Mouse (Mus musculus): ENCODE data around the gene Hsdl2. TPM values are rescaled to one million over a fixed set of nuclear protein-coding genes. Genes with fewer than 3 reads are reported as not detected.

Gene Hsdl2
- polyA plus RNA-seq, 1 experiment from 2014 or later = 50.5 TPM

- 92% methylated on average over 2 of the region's 2 CpGs for WGBS
- H3K9me3 ChIP-seq (ENCODE audit: control insufficient read depth, low read length) = no peaks in the 10 kb centered on the region
- no peak for ATAC-seq
- H3K4me2 ChIP-seq (ENCODE audit: low read length) = no peak overlapping the region
- H3K27ac ChIP-seq (ENCODE audit: low read depth, low read length) = no peak overlapping the region
- no peaks in the 10 kb centered on the region for H3K36me3 ChIP-seq (ENCODE audit: control insufficient read depth, insufficient read depth, low read length)
- H3K4me1 ChIP-seq (ENCODE audit: control insufficient read depth, insufficient read depth, low read depth, low read length) = peaks cover 3% of the 10 kb centered on the region; the same call in 1 of the 2 replicates
- no peaks in the 10 kb centered on the region for H3K27me3 ChIP-seq (replicated peaks; ENCODE audit: control insufficient read depth, insufficient read depth, low read length)
- no peak overlapping the region for H3K4me3 ChIP-seq (ENCODE audit: low read length)
- H3K9ac ChIP-seq (ENCODE audit: low read depth, low read length) = no peak overlapping the region
Measured at GRCm38 (mm10) chr4:59645610-59646009, 64.2 kb downstream of the Hsdl2 start.

- Histone ChIP-seq H3K4me1 (ENCODE audit: control insufficient read depth, insufficient read depth, low read depth, low read length) (peaks cover 3% of the 10 kb centered on the region; the same call in 1 of the 2 replicates), H3K9me3 (ENCODE audit: control insufficient read depth, low read length) (no peaks in the 10 kb centered on the region), H3K27ac (ENCODE audit: low read depth, low read length) (no peak overlapping the region), H3K9ac (ENCODE audit: low read depth, low read length) (no peak overlapping the region), H3K27me3 (replicated peaks; ENCODE audit: control insufficient read depth, insufficient read depth, low read length) (no peaks in the 10 kb centered on the region), H3K4me2 (ENCODE audit: low read length) (no peak overlapping the region), H3K36me3 (ENCODE audit: control insufficient read depth, insufficient read depth, low read length) (no peaks in the 10 kb centered on the region), H3K4me3 (ENCODE audit: low read length) (no peak overlapping the region)
- 94% methylated on average over 10 of the region's 10 CpGs for WGBS
- ATAC-seq = no peak
Measured at GRCm38 (mm10) chr4:59646020-59646696, 64.8 kb downstream of the Hsdl2 start.

DNA sequence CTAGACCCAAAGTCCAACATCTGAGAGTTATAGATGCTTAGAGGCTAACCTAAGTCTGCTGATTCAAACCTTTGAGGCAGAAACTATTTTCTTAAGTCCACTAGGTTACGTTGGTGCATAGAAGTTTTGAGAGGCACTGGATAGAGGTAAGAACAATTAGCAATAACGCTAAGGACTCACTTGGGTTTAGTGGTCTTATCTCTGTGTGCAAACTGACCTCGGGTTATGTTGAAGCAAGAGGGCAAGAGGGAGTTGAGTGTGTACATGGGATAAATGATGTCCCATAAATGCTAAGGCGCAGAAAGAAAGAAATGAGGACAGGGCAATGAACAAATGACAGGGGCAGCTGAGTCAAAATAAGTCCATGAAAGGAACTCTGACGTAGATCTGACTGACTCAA lies 67.8 kb downstream of the Hsdl2 start:
- Histone ChIP-seq H3K9me3 (ENCODE audit: control insufficient read depth, low read length) (no peaks in the 10 kb centered on the region), H3K4me3 (ENCODE audit: low read length) (no peak overlapping the region), H3K4me1 (ENCODE audit: control insufficient read depth, insufficient read depth, low read depth, low read length) (0 out of 2 replicates have a peak, but pooled peaks cover 3% of the 10 kb centered on the region), H3K4me2 (ENCODE audit: low read length) (no peak overlapping the region), H3K9ac (ENCODE audit: low read depth, low read length) (no peak overlapping the region), H3K36me3 (ENCODE audit: control insufficient read depth, insufficient read depth, low read length) (no peaks in the 10 kb centered on the region), H3K27ac (ENCODE audit: low read depth, low read length) (no peak overlapping the region), H3K27me3 (replicated peaks; ENCODE audit: control insufficient read depth, insufficient read depth, low read length) (no peaks in the 10 kb centered on the region)
- ATAC-seq = no peak
- 92% methylated on average over 5 of the region's 5 CpGs for WGBS

- H3K27me3 ChIP-seq (replicated peaks; ENCODE audit: control insufficient read depth, insufficient read depth, low read length) = no peaks in the 10 kb centered on the region
- H3K4me2 ChIP-seq (ENCODE audit: low read length) = no peak overlapping the region
- ATAC-seq = no peak
- no peak overlapping the region for H3K9ac ChIP-seq (ENCODE audit: low read depth, low read length)
- H3K36me3 ChIP-seq (ENCODE audit: control insufficient read depth, insufficient read depth, low read length) = no peaks in the 10 kb centered on the region
- H3K4me3 ChIP-seq (ENCODE audit: low read length) = no peak overlapping the region
- no peaks in the 10 kb centered on the region for H3K9me3 ChIP-seq (ENCODE audit: control insufficient read depth, low read length)
- H3K27ac ChIP-seq (ENCODE audit: low read depth, low read length) = no peak overlapping the region
- 88% methylated on average over 1 of the region's 1 CpGs for WGBS
- H3K4me1 ChIP-seq (ENCODE audit: control insufficient read depth, insufficient read depth, low read depth, low read length) = no peaks in the 10 kb centered on the region
Measured at GRCm38 (mm10) chr4:59652166-59652681, 70.9 kb downstream of the Hsdl2 start.

DNA sequence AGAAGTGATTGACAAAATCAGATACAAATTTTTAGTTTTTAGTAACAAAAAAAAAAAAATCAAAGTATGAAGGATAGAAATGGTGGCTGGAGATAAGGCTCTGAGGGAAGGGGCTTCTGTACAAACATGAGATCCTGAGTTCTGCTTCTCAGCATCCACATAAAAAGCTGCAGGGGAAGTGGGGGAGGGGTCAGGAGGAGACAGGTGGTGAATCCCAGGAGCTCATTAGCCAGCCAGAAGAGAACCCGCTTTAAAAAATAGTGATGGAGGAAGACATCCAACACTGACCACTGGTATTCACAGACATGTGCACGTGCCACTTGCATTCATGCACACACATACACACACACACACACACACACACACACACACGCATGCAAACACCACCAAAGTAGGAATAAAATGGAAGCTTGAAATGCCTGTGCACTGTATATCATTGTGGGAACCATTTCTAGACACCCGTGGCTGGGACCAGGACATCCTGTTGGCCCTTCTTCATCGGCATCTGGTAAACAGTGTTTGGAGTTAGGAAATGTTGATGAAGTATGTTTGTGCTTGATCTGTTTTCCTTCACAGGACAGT lies 74.8 kb downstream of the Hsdl2 start:
- Histone ChIP-seq H3K9ac (ENCODE audit: low read depth, low read length) (no peak overlapping the region), H3K4me3 (ENCODE audit: low read length) (no peak overlapping the region), H3K4me1 (ENCODE audit: control insufficient read depth, insufficient read depth, low read depth, low read length) (no peaks in the 10 kb centered on the region), H3K27ac (ENCODE audit: low read depth, low read length) (no peak overlapping the region), H3K36me3 (ENCODE audit: control insufficient read depth, insufficient read depth, low read length) (no peaks in the 10 kb centered on the region), H3K9me3 (ENCODE audit: control insufficient read depth, low read length) (no peaks in the 10 kb centered on the region), H3K27me3 (replicated peaks; ENCODE audit: control insufficient read depth, insufficient read depth, low read length) (no peaks in the 10 kb centered on the region), H3K4me2 (ENCODE audit: low read length) (no peak overlapping the region)
- 72% methylated on average over 5 of the region's 5 CpGs for WGBS
- 0 out of 2 replicates have a peak, but pooled peaks have one; percentile 51 for ATAC-seq

- Histone ChIP-seq H3K9me3 (ENCODE audit: control insufficient read depth, low read length) (no peaks in the 10 kb centered on the region), H3K27me3 (replicated peaks; ENCODE audit: control insufficient read depth, insufficient read depth, low read length) (no peaks in the 10 kb centered on the region), H3K9ac (ENCODE audit: low read depth, low read length) (no peak overlapping the region)
Measured at GRCm38 (mm10) chr4:59662163-59662562, 80.8 kb downstream of the Hsdl2 start.

DNA sequence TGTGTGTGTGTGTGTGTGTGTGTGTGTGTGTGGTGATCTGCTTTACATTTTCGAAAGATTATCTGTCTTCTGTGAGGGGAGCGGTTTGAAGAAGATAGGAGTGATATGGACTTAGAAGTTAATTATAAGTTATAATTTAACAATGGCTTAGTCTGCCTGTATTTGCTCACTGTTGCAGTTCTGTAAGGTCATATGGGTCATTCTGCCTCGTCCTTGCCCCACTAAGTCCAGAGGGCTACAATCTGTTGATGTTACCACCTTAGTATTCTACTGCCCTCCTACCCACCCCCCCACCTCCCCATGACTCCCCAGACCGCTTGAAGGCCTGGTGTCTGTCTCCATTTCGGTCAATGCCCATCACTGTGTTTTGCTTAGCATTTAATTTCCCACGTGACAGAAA lies 82.1 kb downstream of the Hsdl2 start:
- no peak overlapping the region for H3K9ac ChIP-seq (ENCODE audit: low read depth, low read length)
- H3K27me3 ChIP-seq (replicated peaks; ENCODE audit: control insufficient read depth, insufficient read depth, low read length) = no peaks in the 10 kb centered on the region
- no peaks in the 10 kb centered on the region for H3K4me1 ChIP-seq (ENCODE audit: control insufficient read depth, insufficient read depth, low read depth, low read length)
- 98% methylated on average over 6 of the region's 6 CpGs for WGBS
- H3K27ac ChIP-seq (ENCODE audit: low read depth, low read length) = no peak overlapping the region
- ATAC-seq = peak; percentile 28; the same call in 1 of the 2 replicates
- no peak overlapping the region for H3K4me3 ChIP-seq (ENCODE audit: low read length)
- no peaks in the 10 kb centered on the region for H3K36me3 ChIP-seq (ENCODE audit: control insufficient read depth, insufficient read depth, low read length)
- no peaks in the 10 kb centered on the region for H3K9me3 ChIP-seq (ENCODE audit: control insufficient read depth, low read length)
- H3K4me2 ChIP-seq (ENCODE audit: low read length) = no peak overlapping the region

More at GRCm38 (mm10) chr4:59662163-59662562, 80.8 kb downstream of the Hsdl2 start:
- Histone ChIP-seq H3K4me1 (ENCODE audit: control insufficient read depth, insufficient read depth, low read depth, low read length) (no peaks in the 10 kb centered on the region), H3K4me2 (ENCODE audit: low read length) (no peak overlapping the region), H3K4me3 (ENCODE audit: low read length) (no peak overlapping the region), H3K36me3 (ENCODE audit: control insufficient read depth, insufficient read depth, low read length) (no peaks in the 10 kb centered on the region), H3K27ac (ENCODE audit: low read depth, low read length) (no peak overlapping the region)
- 93% methylated on average over 1 of the region's 1 CpGs for WGBS
- ATAC-seq = no peak

DNA sequence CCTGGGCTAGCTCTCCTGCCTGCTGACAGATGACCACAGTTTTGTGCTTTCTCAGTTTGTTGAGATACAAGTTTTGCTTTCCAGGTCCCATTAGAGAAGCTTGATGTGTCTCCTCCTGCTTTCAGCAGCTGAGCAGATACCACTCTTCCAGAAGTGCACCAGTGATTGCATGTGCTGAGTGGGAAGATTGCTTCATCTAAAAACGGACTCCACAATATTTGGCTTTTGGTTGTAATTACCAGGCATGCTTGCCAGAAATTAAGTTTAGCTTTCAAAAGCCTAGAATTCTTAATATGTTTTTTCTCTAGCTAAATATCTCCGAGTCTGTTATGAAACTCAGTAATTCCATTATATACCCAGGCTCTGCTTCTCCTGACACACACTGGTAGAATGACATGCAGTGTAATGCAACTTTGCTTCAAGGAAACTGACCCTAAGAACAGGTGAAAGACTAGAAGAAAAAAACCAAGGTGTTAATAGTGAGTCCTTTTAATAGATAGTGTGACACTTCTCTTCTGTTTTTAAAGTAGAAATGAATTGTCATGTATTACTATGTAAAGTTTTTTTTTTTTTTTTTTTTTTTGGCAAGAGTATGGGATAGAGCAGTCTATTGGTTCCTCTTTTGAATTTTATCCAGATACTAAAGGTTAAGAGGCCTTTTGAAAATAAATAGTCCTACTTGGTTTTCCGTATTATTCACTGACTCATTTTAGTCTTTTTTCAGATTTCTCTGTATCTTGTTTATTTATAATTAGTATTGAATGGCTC lies 85.4 kb downstream of the Hsdl2 start:
- Histone ChIP-seq H3K9ac (ENCODE audit: low read depth, low read length) (no peak overlapping the region), H3K4me1 (ENCODE audit: control insufficient read depth, insufficient read depth, low read depth, low read length) (peaks cover 2% of the 10 kb centered on the region; the same call in 1 of the 2 replicates), H3K9me3 (ENCODE audit: control insufficient read depth, low read length) (no peaks in the 10 kb centered on the region), H3K27me3 (replicated peaks; ENCODE audit: control insufficient read depth, insufficient read depth, low read length) (no peaks in the 10 kb centered on the region), H3K4me3 (ENCODE audit: low read length) (no peak overlapping the region), H3K4me2 (ENCODE audit: low read length) (no peak overlapping the region), H3K27ac (ENCODE audit: low read depth, low read length) (no peak overlapping the region), H3K36me3 (ENCODE audit: control insufficient read depth, insufficient read depth, low read length) (no peaks in the 10 kb centered on the region)
- 81% methylated on average over 3 of the region's 3 CpGs for WGBS
- no peak for ATAC-seq

DNA sequence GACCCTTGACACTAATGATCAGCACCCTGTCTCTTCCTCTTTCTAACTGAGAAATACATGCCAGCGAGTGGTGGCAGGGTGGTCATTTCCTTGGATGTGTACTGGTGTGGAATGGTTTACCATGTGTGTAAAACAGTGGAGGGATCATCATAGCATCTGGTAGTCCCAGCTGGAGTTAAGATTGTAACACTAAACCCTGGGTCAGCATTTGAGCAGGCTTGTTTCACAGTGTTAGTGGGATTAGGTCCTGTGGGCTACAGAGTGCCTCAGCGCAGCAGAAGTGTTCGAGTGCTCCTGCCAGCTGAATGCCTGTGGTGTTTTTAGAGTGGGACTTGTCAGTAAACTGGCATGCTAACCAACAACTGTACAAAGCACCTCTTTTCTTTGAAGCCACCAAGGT lies 86.7 kb downstream of the Hsdl2 start:
- Histone ChIP-seq H3K27me3 (replicated peaks; ENCODE audit: control insufficient read depth, insufficient read depth, low read length) (no peaks in the 10 kb centered on the region), H3K27ac (ENCODE audit: low read depth, low read length) (no peak overlapping the region), H3K4me2 (ENCODE audit: low read length) (no peak overlapping the region), H3K4me1 (ENCODE audit: control insufficient read depth, insufficient read depth, low read depth, low read length) (peaks cover 2% of the 10 kb centered on the region; the same call in 1 of the 2 replicates), H3K9ac (ENCODE audit: low read depth, low read length) (no peak overlapping the region), H3K4me3 (ENCODE audit: low read length) (no peak overlapping the region), H3K9me3 (ENCODE audit: control insufficient read depth, low read length) (no peaks in the 10 kb centered on the region), H3K36me3 (ENCODE audit: control insufficient read depth, insufficient read depth, low read length) (no peaks in the 10 kb centered on the region)
- 61% methylated on average over 3 of the region's 3 CpGs for WGBS
- peak; percentile 40; the same call in 1 of the 2 replicates for ATAC-seq
